In the genomic region with DNA sequence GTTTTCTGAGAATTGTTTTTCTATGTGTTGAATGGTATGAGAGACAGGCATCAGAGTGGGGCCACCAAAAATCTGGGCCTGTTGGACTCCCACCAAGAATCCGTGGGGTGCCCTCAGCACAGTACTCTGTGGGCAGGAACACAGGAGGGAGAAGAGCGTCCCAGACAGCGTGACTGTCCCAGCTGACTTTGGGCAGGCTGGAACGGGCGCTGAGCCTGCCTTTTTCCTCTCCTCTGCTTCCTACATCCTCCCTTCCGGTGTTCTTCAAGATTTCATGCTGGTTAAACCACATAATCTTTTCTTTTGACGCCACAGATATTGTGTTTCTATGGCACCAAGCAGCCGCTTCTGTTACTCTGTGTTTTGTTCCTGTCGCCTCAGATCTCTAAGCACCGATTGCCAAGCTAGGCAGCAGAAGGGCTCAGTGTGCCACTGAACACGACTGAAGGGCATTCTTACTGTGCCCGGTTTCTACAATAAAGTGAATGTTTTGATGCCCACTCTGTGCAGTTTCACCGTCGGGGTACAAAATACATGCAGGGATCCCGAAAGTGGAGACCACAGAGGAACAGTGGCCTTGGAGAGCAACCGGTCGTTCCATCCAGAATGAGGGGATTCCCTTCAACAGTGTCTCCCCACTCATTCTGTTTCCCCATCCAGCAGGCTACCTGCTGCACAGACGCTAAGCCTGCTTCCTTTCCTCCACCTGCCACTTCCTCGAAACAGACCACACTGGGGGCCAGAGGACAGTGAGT, we compare ENCODE assay signal across 14 mouse cellular contexts.
DNase-seq lines count a peak whose midpoint lies in the region; ATAC-seq lines count a peak whose summit lies in the region.
"Had no signal": no experiment of that assay in that cellular context is flagged by ENCODE, and none has a peak within 500 bp of the region (broad histone marks: within the 10 kb centered on the region; RNA-seq: fewer than 3 reads in every experiment).

No protein-coding gene starts in this region.

- H3K36me3 ChIP-seq in hindbrain, embryonic 16.5 days (ENCODE audit: control insufficient read depth, insufficient read depth, low read length): no peaks in the 10 kb centered on the region
- H3K36me3 ChIP-seq in hindbrain, embryonic 11.5 days (ENCODE audit: control insufficient read depth, insufficient read depth, low read length): no peaks in the 10 kb centered on the region
- no peaks in the 10 kb centered on the region for H3K36me3 ChIP-seq in midbrain, embryonic 13.5 days
- no peaks in the 10 kb centered on the region for H3K36me3 ChIP-seq in intestine, embryonic 15.5 days
- H3K36me3 ChIP-seq: heart, embryonic 15.5 days; lung, embryonic 15.5 days had no signal

- H3K27me3 ChIP-seq in hindbrain, embryonic 16.5 days (replicated peaks; ENCODE audit: control insufficient read depth, insufficient read depth, low read length): no peaks in the 10 kb centered on the region
- no peaks in the 10 kb centered on the region for H3K27me3 ChIP-seq in hindbrain, embryonic 11.5 days (ENCODE audit: control insufficient read depth, insufficient read depth, low read length)
- no peaks in the 10 kb centered on the region for H3K27me3 ChIP-seq in midbrain, embryonic 13.5 days
- H3K27me3 ChIP-seq in intestine, embryonic 15.5 days (replicated peaks): no peaks in the 10 kb centered on the region
- H3K27me3 ChIP-seq: heart, embryonic 15.5 days; lung, embryonic 15.5 days had no signal

- H3K4me1 ChIP-seq in hindbrain, embryonic 16.5 days (ENCODE audit: control insufficient read depth, insufficient read depth, low read depth, low read length): no peaks in the 10 kb centered on the region
- H3K4me1 ChIP-seq in hindbrain, embryonic 11.5 days (replicated peaks; ENCODE audit: control insufficient read depth, insufficient read depth, low read length): no peaks in the 10 kb centered on the region
- H3K4me1 ChIP-seq in midbrain, embryonic 13.5 days (replicated peaks): peaks cover 6% of the 10 kb centered on the region
- no peaks in the 10 kb centered on the region for H3K4me1 ChIP-seq in intestine, embryonic 15.5 days (replicated peaks)
- H3K4me1 ChIP-seq: heart, embryonic 15.5 days; lung, embryonic 15.5 days had no signal

- H3K27ac ChIP-seq in hindbrain, embryonic 16.5 days (ENCODE audit: low read depth, low read length): no peak overlapping the region
- H3K27ac ChIP-seq in hindbrain, embryonic 11.5 days (ENCODE audit: low read depth, low read length): no peak overlapping the region
- no peak overlapping the region for H3K27ac ChIP-seq in midbrain, embryonic 13.5 days
- H3K27ac ChIP-seq in intestine, embryonic 15.5 days: no peak overlapping the region
- H3K27ac ChIP-seq: heart, embryonic 15.5 days; lung, embryonic 15.5 days had no signal

- peak; percentile 47 to 59 for DNase-seq in cerebellum, postnatal 10 days
- DNase-seq in hindbrain, embryonic 11.5 days (ENCODE audit: low spot score): no peak
- peak; percentile 32 for DNase-seq in brain, embryonic 18.5 days (ENCODE audit: low read depth, low spot score)
- no peak for DNase-seq in lung, postnatal 4 days
- DNase-seq: adrenal gland, postnatal 14 days; gastrocnemius, postnatal 14 days; liver had no signal

- peak overlapping the region; percentile 2; the same call in 1 of the 2 replicates for H3K4me2 ChIP-seq in hindbrain, embryonic 16.5 days (ENCODE audit: low read length)
- no peak overlapping the region for H3K4me2 ChIP-seq in hindbrain, embryonic 11.5 days (replicated peaks; ENCODE audit: low read depth, low read length)
- H3K4me2 ChIP-seq in midbrain, embryonic 13.5 days (replicated peaks): 0 out of 2 replicates have a peak overlapping the region, but pooled peaks have one; percentile 10
- no peak overlapping the region for H3K4me2 ChIP-seq in intestine, embryonic 15.5 days (replicated peaks)
- H3K4me2 ChIP-seq: heart, embryonic 15.5 days; lung, embryonic 15.5 days had no signal

- ATAC-seq in cerebellum, adult (ENCODE audit: insufficient number of reproducible peaks, low FRiP score, low TSS enrichment): no peak
- ATAC-seq in hindbrain, embryonic 16.5 days: peak; percentile 67; the same call in 1 of the 2 replicates
- no peak for ATAC-seq in hindbrain, embryonic 11.5 days (ENCODE audit: low FRiP score)
- peak; percentile 71 for ATAC-seq in midbrain, embryonic 13.5 days
- ATAC-seq in intestine, embryonic 15.5 days: no peak
- ATAC-seq: intestine, postnatal 0 days had no signal

- no peak overlapping the region for H3K9ac ChIP-seq in hindbrain, embryonic 16.5 days (ENCODE audit: low read depth, low read length)
- H3K9ac ChIP-seq in hindbrain, embryonic 11.5 days (ENCODE audit: low read depth, low read length): no peak overlapping the region
- no peak overlapping the region for H3K9ac ChIP-seq in midbrain, embryonic 13.5 days (replicated peaks)
- no peak overlapping the region for H3K9ac ChIP-seq in intestine, embryonic 15.5 days
- H3K9ac ChIP-seq: heart, embryonic 15.5 days; lung, embryonic 15.5 days had no signal

- WGBS in hindbrain, embryonic 16.5 days: 50% methylated on average over 19 of the region's 19 CpGs
- 74% methylated on average over 19 of the region's 19 CpGs for WGBS in hindbrain, embryonic 11.5 days
- 58% methylated on average over 19 of the region's 19 CpGs for WGBS in midbrain, embryonic 13.5 days
- WGBS in intestine, embryonic 15.5 days: 79% methylated on average over 19 of the region's 19 CpGs

- no peak overlapping the region for H3K4me3 ChIP-seq in hindbrain, embryonic 16.5 days (ENCODE audit: low read length)
- H3K4me3 ChIP-seq in hindbrain, embryonic 11.5 days (ENCODE audit: low read depth, low read length): no peak overlapping the region
- H3K4me3 ChIP-seq in midbrain, embryonic 13.5 days (replicated peaks): no peak overlapping the region
- no peak overlapping the region for H3K4me3 ChIP-seq in intestine, embryonic 15.5 days (replicated peaks)
- H3K4me3 ChIP-seq: heart, embryonic 15.5 days; lung, embryonic 15.5 days had no signal

- no peaks in the 10 kb centered on the region for H3K9me3 ChIP-seq in hindbrain, embryonic 16.5 days (ENCODE audit: control insufficient read depth, low read length)
- no peaks in the 10 kb centered on the region for H3K9me3 ChIP-seq in hindbrain, embryonic 11.5 days (ENCODE audit: control insufficient read depth, low read length)
- no peaks in the 10 kb centered on the region for H3K9me3 ChIP-seq in midbrain, embryonic 13.5 days
- no peaks in the 10 kb centered on the region for H3K9me3 ChIP-seq in intestine, embryonic 15.5 days
- H3K9me3 ChIP-seq: heart, embryonic 15.5 days; lung, embryonic 15.5 days had no signal

Comparison
In these comparisons a context has a peak if more than half of its experiments do, and no peak if none do; other contexts are left out.
1. ATAC-seq: peak in hindbrain, embryonic 16.5 days (single experiment) and midbrain, embryonic 13.5 days (single experiment); none in cerebellum, adult (single experiment), hindbrain, embryonic 11.5 days (single experiment) and intestine, embryonic 15.5 days (single experiment).
2. H3K4me2 ChIP-seq: peak in hindbrain, embryonic 16.5 days (single experiment) and midbrain, embryonic 13.5 days (single experiment); none in hindbrain, embryonic 11.5 days (single experiment) and intestine, embryonic 15.5 days (single experiment).
3. DNase-seq: peak in cerebellum, postnatal 10 days (2 of 2) and brain, embryonic 18.5 days (single experiment); none in hindbrain, embryonic 11.5 days (single experiment) and lung, postnatal 4 days (0 of 2).